Mouse (Mus musculus) urinary bladder, adult 18-20 months (tissue): ENCODE results near the gene Hbb-bh2.
"Not testable (repeated sequence)": the region's sequence is repeated elsewhere in the genome, so short reads cannot be mapped to it uniquely, and the experiment has no call there.

ENCODE experiments used
- DNase-seq, 2 experiments: peaks; one replicate each; pipeline ENCODE4 v3.0.0; 2022; ENCODE audit warnings: low spot score in 2 of 2, mixed read lengths in 2 of 2

The Hbb-bh2 gene

DNA sequence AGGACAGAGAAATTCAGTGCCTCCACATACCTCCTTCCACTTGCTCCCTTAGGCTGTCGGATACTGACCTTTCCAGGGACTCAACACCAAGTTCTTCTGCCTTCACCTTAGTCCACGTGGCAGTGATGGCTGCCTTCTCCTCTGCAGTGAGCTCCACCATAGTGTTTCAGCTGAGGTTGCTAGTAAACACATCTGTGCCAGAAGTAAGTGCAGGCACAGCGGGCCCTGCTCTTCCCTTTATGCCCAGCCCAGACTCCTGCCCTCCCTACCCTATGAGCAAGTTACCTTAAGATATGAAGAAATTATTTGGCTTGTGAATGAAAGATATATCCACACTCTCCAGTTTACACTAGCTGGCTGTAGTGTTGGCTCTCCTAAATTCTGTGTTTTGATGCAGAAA is at the start of gene Hbb-bh2:
Gene Hbb-bh2 (minus strand): TSS at position 253 of the 400 bp plus-strand sequence.
- DNase-seq: no peak

DNA sequence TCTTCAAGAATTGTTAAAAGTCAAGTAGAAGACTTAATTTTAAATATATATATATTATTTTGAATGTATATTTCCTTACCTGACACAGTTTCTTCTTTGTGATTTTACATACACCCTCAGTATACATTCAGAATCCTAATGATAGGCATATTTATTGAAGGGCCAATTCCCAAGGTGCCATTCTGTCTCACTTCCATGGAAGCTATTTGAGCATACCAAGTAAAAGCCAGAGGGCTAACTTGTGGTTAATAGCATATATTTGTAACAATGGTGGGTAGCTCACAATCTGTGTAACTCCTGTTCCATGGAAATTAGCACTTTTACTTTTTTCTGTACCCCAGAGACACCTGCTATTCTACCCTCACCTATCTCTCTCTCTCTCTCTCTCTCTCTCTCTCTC is 45.8 kb upstream of the Hbb-bh2 start, which contains the start of gene Olfr66:
Gene Olfr66 (minus strand): TSS at position 101 of the 400 bp plus-strand sequence.
- no peak for DNase-seq

DNA sequence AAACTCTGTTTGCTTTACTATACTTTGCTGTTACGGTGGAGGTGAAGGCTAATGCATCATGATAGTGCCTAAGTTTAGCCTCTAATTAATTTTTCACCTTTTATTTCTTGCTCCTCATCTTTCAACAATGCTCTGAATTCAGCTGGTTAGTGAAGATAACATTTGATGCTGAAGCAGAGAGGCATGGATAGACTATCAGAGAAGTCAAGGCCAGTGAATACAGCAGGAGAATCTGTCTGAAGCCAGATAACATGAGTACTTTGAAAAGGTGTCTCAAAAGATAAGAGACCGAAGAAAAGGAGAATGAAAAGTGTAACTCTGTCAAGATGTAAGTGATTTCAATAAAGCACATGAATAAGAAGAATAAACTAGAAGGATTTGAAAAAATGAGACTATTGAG is 36.8 kb upstream of the Hbb-bh2 start:
- no peak for DNase-seq

DNA sequence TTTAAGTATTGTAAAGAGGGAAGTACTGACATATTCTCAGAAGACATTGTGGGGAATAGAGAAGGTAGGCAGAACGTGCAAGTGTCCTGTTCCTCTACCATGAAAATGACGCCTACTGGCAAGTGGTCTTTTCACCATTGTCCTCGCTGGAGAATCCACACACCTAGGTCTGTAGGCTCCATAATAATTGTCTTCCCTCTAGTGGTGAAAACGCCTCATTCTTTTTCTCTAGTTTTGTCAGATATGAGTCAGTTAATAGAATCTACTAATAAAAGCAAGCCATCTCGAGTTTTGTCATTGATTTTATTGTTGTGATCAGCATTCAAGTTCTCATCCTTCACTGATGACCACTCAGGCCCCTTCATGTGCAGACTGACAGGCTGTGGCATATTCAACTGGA is 34.1 kb upstream of the Hbb-bh2 start:
- DNase-seq: no peak

DNA sequence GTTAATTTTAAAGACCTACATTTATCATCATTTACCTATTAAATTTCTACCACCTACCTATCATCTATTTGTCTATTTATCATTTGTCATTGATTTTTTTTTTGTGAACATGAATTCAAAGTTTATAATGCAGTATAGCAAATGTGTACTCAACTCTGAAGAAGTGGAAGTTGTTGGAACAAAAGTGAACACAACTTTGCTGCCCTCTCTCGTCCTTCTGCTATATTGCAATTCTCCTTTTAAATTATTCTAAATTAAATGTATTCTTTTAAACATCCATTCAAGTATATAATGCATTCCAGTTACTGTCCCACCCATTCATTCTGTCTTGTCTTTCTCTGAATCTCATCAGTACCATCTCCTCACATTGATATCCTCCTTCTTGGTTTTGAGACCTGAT is 32.7 kb upstream of the Hbb-bh2 start:
- no peak for DNase-seq

DNA sequence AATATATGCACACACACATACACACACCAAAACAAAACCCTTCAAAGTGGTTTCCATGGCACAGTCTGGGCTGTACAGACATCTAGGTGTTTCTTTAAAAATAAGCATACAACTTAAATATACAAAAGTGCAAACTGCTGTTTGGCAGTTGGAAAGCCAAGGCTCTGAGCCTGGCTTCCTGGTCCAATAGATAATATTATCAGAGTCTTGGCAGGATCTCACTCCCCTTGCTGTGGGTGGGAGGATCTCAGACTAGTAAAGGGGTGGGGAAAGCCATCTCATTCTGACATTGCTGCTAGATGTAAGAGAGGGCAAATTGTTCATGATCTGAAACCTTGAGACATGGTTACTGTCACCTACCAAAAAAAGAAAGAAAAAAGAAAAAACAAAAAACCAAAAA is 30.3 kb upstream of the Hbb-bh2 start:
- DNase-seq: no peak

DNA sequence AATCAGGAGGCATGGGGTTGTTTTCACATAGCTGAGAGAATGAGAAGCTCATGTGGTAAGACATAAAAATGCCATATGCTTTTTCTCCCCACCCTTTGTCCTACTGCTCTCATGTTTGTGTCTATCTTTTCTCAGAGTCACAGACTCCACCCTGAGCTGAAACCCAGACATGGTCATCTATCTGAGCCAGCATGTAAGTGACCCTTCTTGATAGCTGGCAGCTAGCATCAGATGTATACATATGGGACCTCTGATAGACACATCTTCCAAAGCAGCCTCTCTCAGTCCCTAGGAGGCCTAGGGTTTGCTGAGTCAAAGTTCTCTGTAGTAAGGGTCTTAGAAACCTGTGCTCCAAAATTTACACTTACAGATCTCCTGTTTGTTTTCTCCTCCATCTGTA is 25.4 kb upstream of the Hbb-bh2 start:
- DNase-seq: no peak

DNA sequence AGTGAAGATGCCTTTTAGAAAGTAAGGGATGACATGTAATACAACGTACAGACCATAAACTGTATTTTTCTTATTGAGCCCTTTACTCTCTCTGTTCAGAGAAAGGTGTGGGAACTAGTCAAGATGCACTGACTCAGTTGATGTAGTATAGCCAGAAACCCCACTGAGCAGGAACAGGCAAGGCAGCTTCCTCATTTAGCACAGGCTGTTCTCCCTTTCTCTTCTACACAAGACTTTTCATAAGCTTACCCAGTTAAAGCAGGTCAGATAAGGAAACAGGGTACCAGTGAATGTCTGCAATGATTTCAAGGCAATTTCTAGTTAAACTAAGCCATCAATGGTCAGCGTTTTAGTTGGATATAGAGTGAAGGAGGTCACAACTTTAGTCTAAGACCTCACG is 21.2 kb upstream of the Hbb-bh2 start:
- no peak for DNase-seq

DNA sequence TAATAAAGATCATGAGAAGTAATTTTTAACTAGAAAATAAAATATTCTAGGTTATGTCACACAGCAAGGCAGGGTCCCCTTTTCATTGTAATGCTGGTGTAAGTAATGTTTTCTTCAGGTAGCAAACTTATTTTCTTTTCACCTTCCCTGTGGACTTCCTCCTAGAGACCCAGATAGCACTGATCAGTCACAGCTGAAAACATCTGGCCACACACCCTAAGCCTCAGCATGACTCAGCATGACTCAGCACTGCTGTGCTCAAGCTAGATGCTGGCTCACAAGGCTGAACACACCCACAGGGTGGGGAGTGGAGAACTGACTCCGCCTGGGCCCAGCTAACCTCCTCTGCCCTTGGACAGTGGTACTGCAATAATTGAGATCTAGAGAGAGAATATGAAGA is 20.5 kb upstream of the Hbb-bh2 start:
- peak; percentile 2 to 24 for DNase-seq

DNA sequence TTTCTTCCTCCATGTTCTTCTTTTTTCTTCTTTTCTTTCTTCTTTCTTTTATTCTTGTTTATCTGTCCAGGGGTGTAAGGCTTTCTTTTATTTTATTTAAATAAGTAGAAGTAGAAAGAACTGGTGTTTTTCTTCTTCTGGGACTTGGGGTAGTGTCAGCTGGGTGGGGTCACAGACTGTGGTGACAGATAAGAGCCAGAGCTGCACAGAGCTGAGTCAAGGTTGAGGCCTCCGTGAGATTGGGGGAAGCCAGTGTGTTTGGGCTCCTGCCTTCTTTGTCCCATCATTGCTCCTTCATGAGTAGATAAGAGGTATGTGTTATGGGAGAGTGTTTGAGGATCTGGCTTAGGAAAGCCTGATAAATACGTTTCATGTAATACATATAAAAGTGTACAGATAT is 18.8 kb upstream of the Hbb-bh2 start:
- DNase-seq: no peak

DNA sequence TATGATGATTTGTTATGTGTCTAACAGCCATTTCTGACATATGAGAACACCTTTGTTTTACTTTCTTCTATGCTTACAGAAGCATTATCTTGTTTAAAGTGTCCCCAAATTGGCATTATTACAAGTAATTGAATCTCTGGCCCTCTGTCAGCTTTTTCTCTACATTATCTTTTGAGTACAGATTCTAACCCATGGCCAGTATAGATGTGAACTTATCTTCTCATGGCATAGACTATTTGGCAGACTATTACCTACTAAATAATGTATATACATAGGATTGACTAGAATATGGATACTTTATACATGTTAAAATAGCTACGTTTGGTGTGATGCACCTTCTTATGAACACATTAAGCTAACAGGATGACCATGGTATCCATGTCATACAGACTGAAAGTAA is 14.3 kb upstream of the Hbb-bh2 start:
- DNase-seq: no peak

DNA sequence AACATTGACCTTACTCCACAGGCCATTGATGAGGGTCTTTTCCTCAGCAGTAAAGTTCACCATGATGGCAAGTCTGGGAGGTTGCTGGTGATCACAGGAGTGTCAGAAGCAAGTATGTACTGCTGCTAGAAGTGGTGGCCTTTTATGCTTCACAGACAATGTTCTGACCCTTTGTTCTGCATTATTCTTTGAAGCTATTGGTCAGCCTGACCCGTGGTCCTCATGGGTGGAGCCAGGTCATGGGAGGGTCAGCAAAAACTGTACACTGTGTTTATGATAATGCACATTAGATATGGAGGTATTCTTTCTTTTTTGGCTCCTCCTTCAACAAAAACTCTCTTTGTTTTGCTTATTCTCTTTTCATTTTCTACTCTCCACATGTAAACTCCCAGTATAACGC is 12.8 kb upstream of the Hbb-bh2 start, which contains the start of gene Hbb-y:
Gene Hbb-y (minus strand): TSS at position 127 of the 400 bp plus-strand sequence.
- no peak for DNase-seq

DNA sequence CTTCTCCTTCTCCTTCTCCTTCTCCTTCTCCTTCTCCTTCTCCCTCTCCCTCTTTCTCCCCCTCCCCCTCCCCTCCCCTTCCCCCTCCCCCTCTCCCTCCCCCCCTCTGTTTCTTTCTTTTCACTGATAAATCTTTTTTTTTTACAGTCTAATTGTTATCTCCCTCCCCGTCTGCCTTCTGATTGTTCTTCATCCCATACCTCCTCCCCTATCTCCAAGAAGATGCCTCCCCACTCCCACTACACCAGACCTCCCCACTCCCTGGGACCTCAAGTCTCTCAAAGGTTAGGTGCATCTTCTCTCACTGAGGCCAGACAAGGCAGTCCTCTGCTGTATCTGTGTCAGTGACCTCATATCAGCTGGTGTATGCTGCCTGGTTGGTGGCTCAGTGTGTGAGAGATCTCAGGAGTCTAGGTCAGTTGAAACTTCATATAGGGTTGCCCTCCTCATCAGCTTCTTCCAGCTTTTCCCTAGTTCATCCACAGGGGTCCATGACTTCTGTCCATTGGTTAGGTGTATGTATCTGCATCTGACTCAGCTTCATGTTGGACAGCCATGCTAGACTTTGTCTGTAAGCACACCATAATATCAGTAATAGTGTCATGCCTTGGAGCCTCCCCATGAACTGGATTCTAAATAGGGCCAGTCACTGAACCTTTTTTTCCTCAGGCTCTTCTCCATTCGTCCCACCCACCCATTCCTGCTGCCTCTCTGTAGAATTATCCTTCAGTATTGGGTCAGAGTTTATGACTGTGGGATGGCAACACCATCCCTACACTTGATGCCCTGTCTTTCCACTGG is 4.4 kb upstream of the Hbb-bh2 start:
- DNase-seq: no peak

DNA sequence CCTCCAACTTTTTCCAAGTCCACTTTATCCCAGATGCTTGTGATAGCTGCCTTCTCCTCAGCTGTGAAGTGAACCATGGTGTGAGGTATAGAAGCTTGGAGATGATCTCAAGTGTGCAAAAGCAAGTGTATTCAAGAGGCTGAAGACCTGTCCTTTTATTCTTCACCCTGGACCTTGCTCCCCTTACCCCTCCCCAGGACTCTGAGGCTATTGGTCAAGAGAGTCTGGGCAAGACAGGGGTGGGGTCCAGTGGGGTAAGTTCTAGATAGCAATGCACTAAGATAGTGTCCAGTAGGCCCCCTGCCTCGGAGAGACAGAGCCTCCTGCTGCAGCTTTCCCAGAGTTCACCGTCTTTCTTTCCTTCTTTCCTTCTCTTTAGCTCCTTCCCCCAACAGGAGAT is 2.7 kb upstream of the Hbb-bh2 start, which contains the start of gene Hbb-bh1:
Gene Hbb-bh1 (minus strand): TSS at position 131 of the 400 bp plus-strand sequence.
- no peak for DNase-seq

DNA sequence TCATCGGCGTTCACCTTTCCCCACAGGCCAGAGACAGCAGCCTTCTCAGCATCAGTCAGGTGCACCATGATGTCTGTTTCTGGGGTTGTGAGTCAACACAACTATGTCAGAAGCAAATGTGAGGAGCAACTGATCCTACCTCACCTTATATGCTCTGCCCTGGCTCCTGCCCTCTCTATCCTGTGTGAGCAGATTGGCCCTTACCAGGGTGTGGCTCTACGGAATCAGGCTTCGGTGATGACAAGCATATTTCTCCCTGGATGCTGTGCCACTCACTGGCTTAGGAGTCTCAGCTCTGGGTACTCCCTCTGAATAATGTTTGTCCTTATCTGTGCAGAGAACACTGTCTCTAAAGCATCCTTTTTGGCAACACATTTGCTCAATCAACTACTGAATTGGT is 12.5 kb downstream of the Hbb-bh2 start, which contains the start of gene Hbb-bs:
Gene Hbb-bs (minus strand): TSS at position 289 of the 400 bp plus-strand sequence.
- no peak for DNase-seq

DNA sequence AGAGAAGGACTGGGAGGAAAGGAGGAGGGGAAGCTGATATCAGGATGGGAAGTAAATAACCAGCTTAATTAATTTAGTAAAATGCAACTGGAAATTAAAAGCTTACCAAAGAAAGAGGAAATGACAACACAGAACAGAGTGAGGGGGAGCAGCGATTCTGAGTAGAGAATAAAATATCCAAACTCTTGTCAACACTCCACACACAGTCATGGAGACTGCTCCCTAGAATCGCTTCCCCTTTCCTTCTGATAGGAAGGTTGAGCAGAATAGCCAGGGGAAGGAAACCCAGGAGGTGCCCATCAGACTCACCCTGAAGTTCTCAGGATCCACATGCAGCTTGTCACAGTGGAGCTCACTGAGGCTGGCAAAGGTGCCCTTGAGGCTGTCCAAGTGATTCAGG is 13.2 kb downstream of the Hbb-bh2 start:
- not testable (repeated sequence) for DNase-seq

DNA sequence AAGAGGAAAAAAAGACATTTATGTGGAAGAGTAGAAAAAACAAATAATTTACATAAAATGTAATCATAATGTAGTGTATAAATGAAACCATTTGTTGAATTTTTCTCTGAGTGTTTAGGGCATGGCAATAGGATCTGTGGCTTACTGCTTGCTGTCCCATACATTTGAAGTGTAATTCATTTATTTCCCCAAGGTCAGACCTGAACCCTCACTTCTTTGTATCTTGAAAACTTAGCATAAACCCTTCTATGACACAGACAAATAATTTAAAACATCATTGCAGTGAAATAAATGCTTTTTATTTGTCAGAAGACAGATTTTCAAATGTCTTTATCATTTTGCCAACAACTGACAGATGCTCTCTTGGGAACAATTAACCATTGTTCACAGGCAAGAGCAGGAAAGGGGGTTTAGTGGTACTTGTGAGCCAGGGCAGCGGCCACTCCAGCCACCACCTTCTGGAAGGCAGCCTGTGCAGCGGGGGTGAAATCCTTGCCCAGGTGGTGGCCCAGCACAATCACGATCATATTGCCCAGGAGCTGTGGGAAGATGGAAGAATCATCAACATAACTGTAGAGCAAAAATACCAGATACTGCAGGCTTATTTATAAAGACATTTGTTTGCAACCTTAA is 13.9 kb downstream of the Hbb-bh2 start:
- DNase-seq: no peak

DNA sequence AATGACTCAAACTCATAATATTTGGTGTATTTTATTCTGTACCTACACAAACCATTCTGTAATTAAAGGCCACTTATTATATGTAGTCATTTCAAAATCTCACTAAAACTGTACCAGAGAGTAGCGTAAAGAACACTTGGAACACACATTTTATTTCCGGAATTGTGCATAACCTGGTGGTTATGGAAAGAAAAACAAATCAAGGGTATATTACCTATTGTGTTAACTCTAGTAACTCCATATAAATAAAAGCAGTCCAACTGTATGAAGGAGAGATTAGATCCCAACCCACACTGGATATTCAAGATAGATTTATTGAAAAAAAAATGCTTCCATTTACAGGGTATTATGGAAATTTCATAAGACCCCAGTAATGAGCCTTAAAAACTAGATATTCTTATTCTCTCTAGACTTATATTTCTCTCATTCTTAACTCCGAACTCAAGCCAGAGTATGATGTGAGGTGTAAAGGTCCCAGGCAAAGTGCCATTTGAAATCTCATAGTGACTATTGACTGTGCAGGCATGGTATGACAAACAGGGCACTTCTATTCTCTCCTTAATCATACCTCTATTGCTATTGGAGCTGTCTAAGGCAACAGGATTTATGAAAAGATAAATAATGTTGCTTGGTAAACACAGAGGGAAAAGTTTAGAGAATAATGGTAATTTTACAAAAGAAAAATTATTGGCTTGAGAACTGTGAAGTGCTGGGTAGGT is 14.6 kb downstream of the Hbb-bh2 start:
- no peak for DNase-seq

DNA sequence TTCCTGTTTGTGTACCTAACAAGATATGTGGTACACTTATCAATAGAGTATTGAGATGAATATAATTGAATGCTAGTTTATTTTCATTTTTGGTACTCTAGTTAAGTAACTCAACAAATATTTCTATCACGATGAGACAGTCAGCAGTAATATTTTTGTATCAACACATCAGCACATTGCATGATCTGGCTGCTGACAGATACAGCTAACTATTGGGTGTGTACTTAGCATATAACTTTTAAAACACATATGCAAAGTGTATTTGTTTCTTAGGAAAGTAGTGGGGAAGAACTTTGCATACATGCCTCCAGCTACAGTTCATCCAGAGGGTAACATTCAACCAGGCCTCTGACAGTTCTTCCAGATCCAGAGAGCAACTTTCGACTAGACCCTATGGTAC is 15.7 kb downstream of the Hbb-bh2 start:
- DNase-seq: no peak

DNA sequence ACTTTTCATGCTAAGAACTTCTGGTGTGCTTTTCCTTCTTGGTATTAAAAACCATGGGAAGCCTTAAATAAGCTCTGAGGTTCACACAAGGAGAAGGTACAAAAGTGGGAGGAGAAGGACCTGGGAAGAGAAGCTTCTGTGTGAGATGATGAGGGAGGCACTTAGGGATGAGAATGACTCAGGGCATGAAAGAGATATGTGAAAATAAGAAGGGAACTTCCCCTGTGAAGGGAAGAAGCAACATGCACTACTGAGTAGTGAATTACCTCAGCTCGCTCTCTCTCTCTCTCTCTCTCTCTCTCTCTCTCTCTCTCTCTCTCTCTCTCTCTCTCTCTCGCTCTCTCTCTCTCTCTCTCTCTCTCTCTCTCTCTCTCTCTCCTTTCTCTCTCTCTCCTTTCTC is 25.2 kb downstream of the Hbb-bh2 start:
- not testable (repeated sequence) for DNase-seq

DNA sequence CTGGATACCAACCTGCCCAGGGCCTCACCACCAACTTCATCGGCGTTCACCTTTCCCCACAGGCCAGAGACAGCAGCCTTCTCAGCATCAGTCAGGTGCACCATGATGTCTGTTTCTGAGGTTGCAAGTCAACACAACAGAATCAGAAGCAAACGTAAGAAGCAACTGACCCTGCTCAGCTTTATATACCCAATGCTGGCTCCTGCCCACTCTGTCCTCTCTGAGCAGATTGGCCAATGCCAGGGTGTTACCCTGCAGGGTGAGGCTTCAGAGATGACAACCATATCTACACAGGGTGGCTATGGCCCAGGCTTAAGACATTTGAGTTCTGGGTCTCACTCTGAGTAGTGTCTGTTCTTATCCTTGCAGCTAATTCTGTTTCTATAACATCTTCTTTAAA is 26.6 kb downstream of the Hbb-bh2 start, which contains the start of gene Hbb-bt:
Gene Hbb-bt (minus strand): TSS at position 231 of the 400 bp plus-strand sequence.
- no peak for DNase-seq

DNA sequence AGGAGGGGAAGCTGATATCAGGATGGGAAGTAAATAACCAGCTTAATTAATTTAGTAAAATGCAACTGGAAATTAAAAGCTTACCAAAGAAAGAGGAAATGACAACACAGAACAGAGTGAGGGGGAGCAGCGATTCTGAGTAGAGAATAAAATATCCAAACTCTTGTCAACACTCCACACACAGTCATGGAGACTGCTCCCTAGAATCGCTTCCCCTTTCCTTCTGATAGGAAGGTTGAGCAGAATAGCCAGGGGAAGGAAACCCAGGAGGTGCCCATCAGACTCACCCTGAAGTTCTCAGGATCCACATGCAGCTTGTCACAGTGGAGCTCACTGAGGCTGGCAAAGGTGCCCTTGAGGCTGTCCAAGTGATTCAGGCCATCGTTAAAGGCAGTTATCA is 27.2 kb downstream of the Hbb-bh2 start:
- DNase-seq: not testable (repeated sequence)
